Mouse (Mus musculus): Measurements from ENCODE around the gene Ctsd. TPM values are rescaled to one million over a fixed set of nuclear protein-coding genes. Genes with fewer than 3 reads are reported as not detected.

Gene Ctsd
- total and polyA plus RNA-seq, 2 experiments from 2014 or later, result 338 to 366 TPM

- Histone ChIP-seq H3K27ac (ENCODE audit: low read depth, low read length) (no peak overlapping the region), H3K36me3 (ENCODE audit: insufficient read depth) (no peaks in the 10 kb centered on the region), H3K27me3 (ENCODE audit: insufficient read depth, low read length) (no peaks in the 10 kb centered on the region), H3K4me2 (ENCODE audit: low read depth) (no peak overlapping the region), H3K9me3 (ENCODE audit: low read length) (no peaks in the 10 kb centered on the region), H3K9ac (no peak overlapping the region), H3K4me3 (ENCODE audit: low read depth, low read length) (no peak overlapping the region), H3K4me1 (ENCODE audit: insufficient read depth) (peaks cover 4% of the 10 kb centered on the region)
- TF ChIP-seq CTCF (IDR thresholded peaks at IDR 0.05; ENCODE audit: low read depth), result no peak
- 82% methylated on average over 8 of the region's 8 CpGs for WGBS
- DNase-seq (no peak), ATAC-seq (no peak)
Observed at GRCm38 (mm10) chr7:142354661-142355233, 33.1 kb downstream of the Ctsd start.

- no peaks in the 10 kb centered on the region for H3K9me3 ChIP-seq (ENCODE audit: low read length)
- WGBS, result 76% methylated on average over 5 of the region's 5 CpGs
- H3K9ac ChIP-seq, result no peak overlapping the region
- no peaks in the 10 kb centered on the region for H3K27me3 ChIP-seq (ENCODE audit: insufficient read depth, low read length)
- peaks cover 4% of the 10 kb centered on the region for H3K4me1 ChIP-seq (ENCODE audit: insufficient read depth)
- no peak overlapping the region for H3K4me3 ChIP-seq (ENCODE audit: low read depth, low read length)
- ATAC-seq (no peak), DNase-seq (no peak)
- no peak overlapping the region for H3K4me2 ChIP-seq (ENCODE audit: low read depth)
- H3K27ac ChIP-seq (ENCODE audit: low read depth, low read length), result no peak overlapping the region
- no peaks in the 10 kb centered on the region for H3K36me3 ChIP-seq (ENCODE audit: insufficient read depth)
- no peak for TF ChIP-seq CTCF (IDR thresholded peaks at IDR 0.05; ENCODE audit: low read depth)
Observed at GRCm38 (mm10) chr7:142353854-142354253, 34.0 kb downstream of the Ctsd start.

DNA sequence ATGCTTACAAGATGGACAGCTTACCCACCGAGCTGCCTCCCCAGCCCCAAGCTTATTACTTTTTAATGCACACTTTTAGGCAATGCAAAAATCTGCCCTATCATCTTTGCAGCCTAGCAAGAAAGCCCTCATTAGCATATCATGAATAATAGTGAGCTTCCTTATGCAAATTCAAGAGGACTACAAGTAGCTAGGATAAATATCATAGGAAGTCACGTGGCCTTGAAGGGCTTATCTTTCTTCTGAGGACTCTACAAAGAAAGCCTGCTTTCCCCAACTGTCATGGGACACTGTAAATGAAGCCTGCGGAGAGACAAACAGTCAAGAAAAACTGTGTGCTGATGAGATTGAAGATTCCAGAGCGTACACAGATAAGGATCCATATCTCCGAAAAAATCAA, 36.3 kb downstream of the Ctsd start:
- 52% methylated on average over 5 of the region's 5 CpGs for WGBS
- Histone ChIP-seq H3K9me3 (ENCODE audit: low read length) (no peaks in the 10 kb centered on the region), H3K27ac (ENCODE audit: low read depth, low read length) (no peak overlapping the region), H3K36me3 (ENCODE audit: insufficient read depth) (no peaks in the 10 kb centered on the region), H3K27me3 (ENCODE audit: insufficient read depth, low read length) (no peaks in the 10 kb centered on the region), H3K9ac (no peak overlapping the region), H3K4me3 (ENCODE audit: low read depth, low read length) (no peak overlapping the region), H3K4me2 (ENCODE audit: low read depth) (no peak overlapping the region), H3K4me1 (ENCODE audit: insufficient read depth) (peaks cover 4% of the 10 kb centered on the region)
- no peak for TF ChIP-seq CTCF (IDR thresholded peaks at IDR 0.05; ENCODE audit: low read depth)
- DNase-seq, result no peak
- peak; percentile 23; the same call in 1 of the 2 replicates for ATAC-seq

GRCm38 (mm10) chr7:142349308-142349961, 38.4 kb downstream of the Ctsd start:
- H3K27me3 ChIP-seq (ENCODE audit: insufficient read depth, low read length), result no peaks in the 10 kb centered on the region
- no peaks in the 10 kb centered on the region for H3K9me3 ChIP-seq (ENCODE audit: low read length)
- peaks cover 4% of the 10 kb centered on the region for H3K4me1 ChIP-seq (ENCODE audit: insufficient read depth)
- H3K27ac ChIP-seq (ENCODE audit: low read depth, low read length), result 0 out of 2 replicates have a peak overlapping the region, but pooled peaks have one; percentile 29
- peak; percentile 73 for DNase-seq
- no peaks in the 10 kb centered on the region for H3K36me3 ChIP-seq (ENCODE audit: insufficient read depth)
- TF ChIP-seq CTCF (IDR thresholded peaks at IDR 0.05; ENCODE audit: low read depth), result no peak
- H3K4me3 ChIP-seq (ENCODE audit: low read depth, low read length), result no peak overlapping the region
- WGBS, result 15% methylated on average over 9 of the region's 9 CpGs
- H3K4me2 ChIP-seq (ENCODE audit: low read depth), result no peak overlapping the region
- ATAC-seq, result peak; percentile 96
- peak overlapping the region; percentile 14; the same call in 1 of the 2 replicates for H3K9ac ChIP-seq

DNA sequence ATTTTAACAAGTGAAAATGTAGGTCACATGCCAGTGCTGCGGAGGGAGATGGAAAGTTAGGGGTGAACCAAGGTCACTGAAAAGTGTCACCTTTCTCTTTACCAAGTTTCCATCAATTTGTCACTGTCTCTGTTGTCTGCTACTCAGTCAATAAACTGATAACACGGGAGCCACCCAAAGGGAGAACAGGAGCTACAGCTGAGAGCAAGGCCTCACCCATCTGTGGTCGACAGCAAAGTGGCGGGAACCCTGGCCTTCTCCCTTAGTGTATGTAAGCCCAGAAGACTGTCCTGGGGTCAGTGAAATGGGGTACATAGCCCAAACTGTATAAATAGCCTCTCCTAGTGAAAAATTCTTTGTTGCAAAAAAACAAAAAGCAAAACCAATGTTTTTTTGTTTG, 40.3 kb downstream of the Ctsd start:
- Histone ChIP-seq H3K4me1 (ENCODE audit: insufficient read depth) (peaks cover 4% of the 10 kb centered on the region), H3K36me3 (ENCODE audit: insufficient read depth) (no peaks in the 10 kb centered on the region), H3K27ac (ENCODE audit: low read depth, low read length) (no peak overlapping the region), H3K9ac (no peak overlapping the region), H3K27me3 (ENCODE audit: insufficient read depth, low read length) (no peaks in the 10 kb centered on the region), H3K9me3 (ENCODE audit: low read length) (no peaks in the 10 kb centered on the region), H3K4me2 (ENCODE audit: low read depth) (no peak overlapping the region), H3K4me3 (ENCODE audit: low read depth, low read length) (no peak overlapping the region)
- WGBS, result 91% methylated on average over 4 of the region's 4 CpGs
- ATAC-seq (no peak), DNase-seq (no peak)
- TF ChIP-seq CTCF (IDR thresholded peaks at IDR 0.05; ENCODE audit: low read depth), result no peak

DNA sequence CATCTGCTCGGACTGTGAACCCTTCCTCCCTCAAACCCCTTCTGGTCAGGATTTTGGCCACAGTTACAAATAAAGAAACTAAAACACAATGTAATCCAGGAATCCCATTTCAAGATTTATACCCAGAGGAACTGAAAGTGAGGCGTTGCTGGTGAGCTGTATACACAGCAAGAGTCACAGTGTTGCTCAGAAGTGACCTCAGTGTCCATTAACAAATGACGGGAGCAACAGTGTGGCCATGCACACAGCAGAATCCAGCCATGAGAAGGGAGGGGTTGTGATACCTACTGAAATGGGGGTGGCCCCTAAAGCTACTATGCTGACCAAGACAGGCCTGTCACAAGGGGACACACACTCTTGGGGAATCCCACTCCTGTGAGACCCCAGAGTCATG, 45.6 kb downstream of the Ctsd start:
- no peak for DNase-seq
- TF ChIP-seq CTCF (IDR thresholded peaks at IDR 0.05; ENCODE audit: low read depth), result no peak
- no peaks in the 10 kb centered on the region for H3K27me3 ChIP-seq (ENCODE audit: insufficient read depth, low read length)
- no peaks in the 10 kb centered on the region for H3K4me1 ChIP-seq (ENCODE audit: insufficient read depth)
- H3K36me3 ChIP-seq (ENCODE audit: insufficient read depth), result no peaks in the 10 kb centered on the region
- 87% methylated on average over 3 of the region's 3 CpGs for WGBS
- no peaks in the 10 kb centered on the region for H3K9me3 ChIP-seq (ENCODE audit: low read length)
- ATAC-seq, result no peak
- no peak overlapping the region for H3K4me3 ChIP-seq (ENCODE audit: low read depth, low read length)
- H3K4me2 ChIP-seq (ENCODE audit: low read depth), result no peak overlapping the region
- no peak overlapping the region for H3K27ac ChIP-seq (ENCODE audit: low read depth, low read length)
- H3K9ac ChIP-seq, result no peak overlapping the region

GRCm38 (mm10) chr7:142341564-142342246, 46.1 kb downstream of the Ctsd start:
- Histone ChIP-seq H3K4me3 (ENCODE audit: low read depth, low read length) (no peak overlapping the region), H3K9ac (no peak overlapping the region), H3K4me2 (ENCODE audit: low read depth) (no peak overlapping the region), H3K27me3 (ENCODE audit: insufficient read depth, low read length) (no peaks in the 10 kb centered on the region), H3K36me3 (ENCODE audit: insufficient read depth) (no peaks in the 10 kb centered on the region), H3K4me1 (ENCODE audit: insufficient read depth) (no peaks in the 10 kb centered on the region), H3K27ac (ENCODE audit: low read depth, low read length) (no peak overlapping the region), H3K9me3 (ENCODE audit: low read length) (no peaks in the 10 kb centered on the region)
- DNase-seq (no peak), ATAC-seq (no peak)
- no peak for TF ChIP-seq CTCF (IDR thresholded peaks at IDR 0.05; ENCODE audit: low read depth)
- 74% methylated on average over 10 of the region's 10 CpGs for WGBS
